Mouse (Mus musculus) CH12F3 (cell line): ENCODE results near the gene Larp7.

ENCODE experiments used
- in situ Hi-C: fragments of 300-500 bp; cut with MboI; formaldehyde crosslinking; loops from 2 replicates; pipeline ENCODE4 v1.14.3; 2020; ENCODE audit warnings: low sequenced_read_pairs

The Larp7 gene

GRCm38 (mm10) chr3:127552973-127553719 lies at the start of gene Larp7, which contains the start of gene Zgrf1:
Larp7 (minus strand) TSS chr3:127553349.
Zgrf1 (plus strand) TSS chr3:127553489.
- in situ Hi-C loops, result loop anchor here (25.0 kb wide), 1 partner anchor 209 kb away; no protein-coding TSS in a partner anchor

- in situ Hi-C loops, result no loop called here
Observed at GRCm38 (mm10) chr3:127597136-127597535, 44.0 kb upstream of the Larp7 start.

GRCm38 (mm10) chr3:127572557-127572956 lies 19.4 kb upstream of the Larp7 start:
- in situ Hi-C loops, result loop anchor here (25.0 kb wide), 1 partner anchor 190 kb away; no protein-coding TSS in a partner anchor

GRCm38 (mm10) chr3:127565129-127565528 lies 12.0 kb upstream of the Larp7 start:
- in situ Hi-C loops, result loop anchor here (25.0 kb wide), 1 partner anchor 197 kb away; no protein-coding TSS in a partner anchor

- in situ Hi-C loops, result loop anchor here (25.0 kb wide), 1 partner anchor 199 kb away; no protein-coding TSS in a partner anchor
Observed at GRCm38 (mm10) chr3:127562974-127563373, 9.8 kb upstream of the Larp7 start.

GRCm38 (mm10) chr3:127558201-127558600 lies 5.1 kb upstream of the Larp7 start:
- in situ Hi-C loops, result loop anchor here (25.0 kb wide), 1 partner anchor 204 kb away; no protein-coding TSS in a partner anchor

GRCm38 (mm10) chr3:127554723-127555122 lies 1.6 kb upstream of the Larp7 start:
- in situ Hi-C loops, result loop anchor here (25.0 kb wide), 1 partner anchor 208 kb away; no protein-coding TSS in a partner anchor

- in situ Hi-C loops, result loop anchor here (25.0 kb wide), 1 partner anchor 209 kb away; no protein-coding TSS in a partner anchor
Observed at GRCm38 (mm10) chr3:127553720-127554043, 533 bp upstream of the Larp7 start.

- in situ Hi-C loops, result loop anchor here (25.0 kb wide), 1 partner anchor 210 kb away; no protein-coding TSS in a partner anchor
Observed at GRCm38 (mm10) chr3:127552434-127552972, 646 bp downstream of the Larp7 start.

GRCm38 (mm10) chr3:127547882-127548281 lies 5.3 kb downstream of the Larp7 start:
- in situ Hi-C loops, result loop anchor here (5.0 to 10.0 kb wide), 2 partner anchors 96 to 213 kb away; no protein-coding TSS in a partner anchor

GRCm38 (mm10) chr3:127544610-127545121 lies 8.5 kb downstream of the Larp7 start:
- in situ Hi-C loops, result loop anchor here (5.0 to 10.0 kb wide), 2 partner anchors 92 to 210 kb away; no protein-coding TSS in a partner anchor

- in situ Hi-C loops, result loop anchor here (10.0 kb wide), 1 partner anchor 209 kb away; no protein-coding TSS in a partner anchor
Observed at GRCm38 (mm10) chr3:127543976-127544375, 9.2 kb downstream of the Larp7 start.

- in situ Hi-C loops, result no loop called here
Observed at GRCm38 (mm10) chr3:127539193-127539592, 14.0 kb downstream of the Larp7 start.

- in situ Hi-C loops, result no loop called here
Observed at GRCm38 (mm10) chr3:127530293-127530692, 22.9 kb downstream of the Larp7 start.

- in situ Hi-C loops, result no loop called here
Observed at GRCm38 (mm10) chr3:127529824-127530223, 23.3 kb downstream of the Larp7 start.

- in situ Hi-C loops, result no loop called here
Observed at GRCm38 (mm10) chr3:127529210-127529609, 23.9 kb downstream of the Larp7 start.

- in situ Hi-C loops, result no loop called here
Observed at GRCm38 (mm10) chr3:127527465-127528034, 25.6 kb downstream of the Larp7 start.

- in situ Hi-C loops, result no loop called here
Observed at GRCm38 (mm10) chr3:127525188-127525819, 27.8 kb downstream of the Larp7 start.

GRCm38 (mm10) chr3:127521156-127521555 lies 32.0 kb downstream of the Larp7 start:
- in situ Hi-C loops, result no loop called here

- in situ Hi-C loops, result no loop called here
Observed at GRCm38 (mm10) chr3:127520300-127520699, 32.8 kb downstream of the Larp7 start.

- in situ Hi-C loops, result no loop called here
Observed at GRCm38 (mm10) chr3:127515251-127515650, 37.9 kb downstream of the Larp7 start.
